8 mouse cellular contexts compared by ENCODE assay signal in genomic region chr2:84883084-84883483, GRCm38 (mm10). TPM values are rescaled to one million over a fixed set of nuclear protein-coding genes. Genes with fewer than 3 reads are reported as not detected.
DNase-seq lines count a peak whose midpoint lies in the region; ATAC-seq and TF ChIP-seq lines count a peak whose summit lies in the region.

No protein-coding gene starts in this region.

- TF ChIP-seq CTCF in E14TG2a.4 (conservative IDR thresholded peaks at IDR 0.05; ENCODE audit: low read length), result no peak

- ATAC-seq in megakaryocyte, adult 5-6 weeks (ENCODE audit: poor library complexity, severe bottlenecking), result 0 out of 2 replicates have a peak, but pooled peaks have one; percentile 1

- H3K27ac ChIP-seq in hindbrain, embryonic 10.5 days, result peak overlapping the region; percentile 30; the same call in 1 of the 2 replicates

- WGBS in hindbrain, embryonic 10.5 days, result 8% methylated on average over 6 of the region's 6 CpGs

- no peaks in the 10 kb centered on the region for H3K36me3 ChIP-seq in E14TG2a.4 (ENCODE audit: insufficient read depth, low read length)
- H3K36me3 ChIP-seq in hindbrain, embryonic 10.5 days, result no peaks in the 10 kb centered on the region

- peak overlapping the region; percentile 35; the same call in 1 of the 2 replicates for H3K4me3 ChIP-seq in E14TG2a.4 (replicated peaks; ENCODE audit: low read length)
- H3K4me3 ChIP-seq in hindbrain, embryonic 10.5 days, result peak overlapping the region; percentile 40

- peaks cover 43% of the 10 kb centered on the region for H3K4me1 ChIP-seq in E14TG2a.4 (replicated peaks; ENCODE audit: low read depth, low read length)
- H3K4me1 ChIP-seq in hindbrain, embryonic 10.5 days (replicated peaks), result peaks cover 54% of the 10 kb centered on the region

- peak; percentile 97 for DNase-seq in heart, adult 11 months
- DNase-seq in heart, adult 8-10 months (ENCODE audit: low spot score), result no peak
- peak; percentile 27 for DNase-seq in hindbrain, embryonic 10.5 days (ENCODE audit: low spot score)
- DNase-seq in cerebellum, adult 18-20 months, result no peak
- no peak for DNase-seq in urinary bladder, postnatal 10 days (ENCODE audit: low spot score)
- DNase-seq in right cerebral cortex, postnatal 25 days, result no peak

- peaks cover 94% of the 10 kb centered on the region for H3K27me3 ChIP-seq in E14TG2a.4 (ENCODE audit: insufficient read depth, low read length)
- H3K27me3 ChIP-seq in hindbrain, embryonic 10.5 days (ENCODE audit: insufficient read depth, poor library complexity, severe bottlenecking), result peaks cover 87% of the 10 kb centered on the region

- H3K9me3 ChIP-seq in E14TG2a.4 (ENCODE audit: low read length), result peaks cover 16% of the 10 kb centered on the region
- no peaks in the 10 kb centered on the region for H3K9me3 ChIP-seq in hindbrain, embryonic 10.5 days

RNA-seq across cellular contexts. Expression of gene Rtn4rl2, which starts 3.4 kb away (rescaled TPM):
- total RNA-seq in heart, adult 8-10 months (2022), result 1 to 10 TPM; 1.6 to 3.9 (median 2.3) TPM
- 3.8 and 4.0 TPM in 2 replicates for polyA plus RNA-seq in hindbrain, embryonic 10.5 days (2016; fragmentation: Nextera tagmentation; extraction: Ambion mirVana)
- not detected in 2 replicates for total RNA-seq in megakaryocyte, adult 5-6 weeks (2015)
- total RNA-seq in megakaryocyte, adult 5-6 weeks (2017), result not detected in 2 replicates

RNA-seq across cellular contexts. Expression of gene Slc43a1, which starts 44.4 kb away (rescaled TPM):
- total RNA-seq in heart, adult 8-10 months (2022), result 1 to 10 TPM; 1.6 to 2.8 (median 2.2) TPM
- polyA plus RNA-seq in hindbrain, embryonic 10.5 days (2016; fragmentation: Nextera tagmentation; extraction: Ambion mirVana), result 23.1 and 28.6 TPM in 2 replicates
- 3.7 and 5.2 TPM in 2 replicates for total RNA-seq in megakaryocyte, adult 5-6 weeks (2015)
- total RNA-seq in megakaryocyte, adult 5-6 weeks (2017), result 1.6 and 3.1 TPM in 2 replicates

RNA-seq across cellular contexts. Expression of gene Slc43a3, which starts 53.3 kb away (rescaled TPM):
- 10 to 100 TPM; 60.6 to 71.4 (median 66.2) TPM for total RNA-seq in heart, adult 8-10 months (2022)
- polyA plus RNA-seq in hindbrain, embryonic 10.5 days (2016; fragmentation: Nextera tagmentation; extraction: Ambion mirVana), result 21.5 and 26.6 TPM in 2 replicates
- 51.4 and 53.0 TPM in 2 replicates for total RNA-seq in megakaryocyte, adult 5-6 weeks (2015)
- 41.9 and 45.2 TPM in 2 replicates for total RNA-seq in megakaryocyte, adult 5-6 weeks (2017)

RNA-seq across cellular contexts. Expression of gene Timm10, which starts 56.3 kb away (rescaled TPM):
- 100 to 1,000 TPM; 119 to 134 (median 122) TPM for total RNA-seq in heart, adult 8-10 months (2022)
- 56.3 and 58.9 TPM in 2 replicates for polyA plus RNA-seq in hindbrain, embryonic 10.5 days (2016; fragmentation: Nextera tagmentation; extraction: Ambion mirVana)
- 17.7 and 18.6 TPM in 2 replicates for total RNA-seq in megakaryocyte, adult 5-6 weeks (2015)
- 14.2 and 19.8 TPM in 2 replicates for total RNA-seq in megakaryocyte, adult 5-6 weeks (2017)

Comparison
In these comparisons a context has a peak if more than half of its experiments do, and no peak if none do; other contexts are left out.
1. DNase-seq: peak in heart, adult 11 months (single experiment) and hindbrain, embryonic 10.5 days (single experiment); none in heart, adult 8-10 months (single experiment), cerebellum, adult 18-20 months (0 of 2), urinary bladder, postnatal 10 days (single experiment) and right cerebral cortex, postnatal 25 days (single experiment).